Mouse (Mus musculus): ENCODE data around the gene Gdf11. TPM values are rescaled to one million over a fixed set of nuclear protein-coding genes. Genes with fewer than 3 reads are reported as not detected.

Gdf11 gene
- 0.41 and 0.44 TPM in 2 replicates for polyA plus RNA-seq (2012; rRNA removed)

GRCm38 (mm10) chr10:128891296-128892094, at the start of gene Gdf11:
Gdf11 (minus strand) TSS chr10:128891718.

GRCm38 (mm10) chr10:128933574-128933973, 42.1 kb upstream of the Gdf11 start, which contains the start of gene Itga7:
Itga7 (plus strand) TSS chr10:128933818.

GRCm38 (mm10) chr10:128923935-128924334, 32.4 kb upstream of the Gdf11 start, which contains the start of gene Bloc1s1:
Bloc1s1 (minus strand) TSS chr10:128924035.

GRCm38 (mm10) chr10:128922822-128923012, 31.2 kb upstream of the Gdf11 start, which contains the start of gene Rdh5:
Rdh5 (minus strand) TSS chr10:128922888.

GRCm38 (mm10) chr10:128900698-128901097, 9.2 kb upstream of the Gdf11 start, which contains the start of gene Cd63:
Cd63 (plus strand) TSS chr10:128900989.

Other genes starting within 250 kb of the Gdf11 start
- 0.10 and 0.13 TPM in 2 replicates for gene Ikzf4, start 245.7 kb downstream of the Gdf11 start, polyA plus RNA-seq (2012; rRNA removed)
- gene Suox, start 217.6 kb downstream of the Gdf11 start, polyA plus RNA-seq (2012; rRNA removed) = 7.1 and 8.4 TPM in 2 replicates
- gene Rab5b, start 195.5 kb downstream of the Gdf11 start, polyA plus RNA-seq (2012; rRNA removed) = 18.4 and 20.3 TPM in 2 replicates
- 0.24 and 0.29 TPM in 2 replicates for gene Pmel, start 187.5 kb downstream of the Gdf11 start, polyA plus RNA-seq (2012; rRNA removed)
- 37.4 and 45.7 TPM in 2 replicates for gene Cdk2, start 186.7 kb downstream of the Gdf11 start, polyA plus RNA-seq (2012; rRNA removed)
- 1.6 and 1.8 TPM in 2 replicates for gene Dgka, start 146.9 kb downstream of the Gdf11 start, polyA plus RNA-seq (2012; rRNA removed)
- 18.7 and 21.6 TPM in 2 replicates for gene Pym1, start 143.8 kb downstream of the Gdf11 start, polyA plus RNA-seq (2012; rRNA removed)
- 7.4 and 9.2 TPM in 2 replicates for gene Mmp19, start 100.8 kb downstream of the Gdf11 start, polyA plus RNA-seq (2012; rRNA removed)
- gene Dnajc14, start 87.7 kb downstream of the Gdf11 start, polyA plus RNA-seq (2012; rRNA removed) = 5.6 and 7.6 TPM in 2 replicates
- 2.0 and 2.3 TPM in 2 replicates for gene Tmem198b, start 87.3 kb downstream of the Gdf11 start, polyA plus RNA-seq (2012; rRNA removed)
- gene Sarnp, start 74.4 kb downstream of the Gdf11 start, polyA plus RNA-seq (2012; rRNA removed) = 77.4 and 83.9 TPM in 2 replicates
- gene Ormdl2, start 70.1 kb downstream of the Gdf11 start, polyA plus RNA-seq (2012; rRNA removed) = 43.0 and 48.9 TPM in 2 replicates
- 31.3 TPM in 2 replicates for gene Cd63, start 9.3 kb upstream of the Gdf11 start, polyA plus RNA-seq (2012; rRNA removed)
- 10.1 and 12.0 TPM in 2 replicates for gene Rdh5, start 31.2 kb upstream of the Gdf11 start, polyA plus RNA-seq (2012; rRNA removed)
- 91.9 and 94.0 TPM in 2 replicates for gene Bloc1s1, start 32.3 kb upstream of the Gdf11 start, polyA plus RNA-seq (2012; rRNA removed)
- 0.12 and 0.69 TPM in 2 replicates for gene Itga7, start 42.1 kb upstream of the Gdf11 start, polyA plus RNA-seq (2012; rRNA removed)
- gene Mettl7b, start 69.3 kb upstream of the Gdf11 start, polyA plus RNA-seq (2012; rRNA removed) = 0.02 TPM in 2 replicates
- gene Olfr9, start 97.7 kb upstream of the Gdf11 start, polyA plus RNA-seq (2012; rRNA removed) = not detected in 2 replicates
- gene Olfr763, start 119.1 kb upstream of the Gdf11 start, polyA plus RNA-seq (2012; rRNA removed) = not detected in 2 replicates
- gene Olfr764-ps1, start 148.2 kb upstream of the Gdf11 start, polyA plus RNA-seq (2012; rRNA removed) = not detected in 2 replicates
- gene Olfr765, start 158.3 kb upstream of the Gdf11 start, polyA plus RNA-seq (2012; rRNA removed) = not detected in 2 replicates
- not detected in 2 replicates for gene Olfr766-ps1, start 177.3 kb upstream of the Gdf11 start, polyA plus RNA-seq (2012; rRNA removed)
- not detected in 2 replicates for gene Olfr767, start 191.2 kb upstream of the Gdf11 start, polyA plus RNA-seq (2012; rRNA removed)
- not detected in 2 replicates for gene Olfr768, start 207.7 kb upstream of the Gdf11 start, polyA plus RNA-seq (2012; rRNA removed)
- gene Olfr769, start 226.1 kb upstream of the Gdf11 start, polyA plus RNA-seq (2012; rRNA removed) = not detected in 2 replicates
- gene Olfr770, start 247.3 kb upstream of the Gdf11 start, polyA plus RNA-seq (2012; rRNA removed) = not detected in 2 replicates